Mouse (Mus musculus): ENCODE measurements around the gene Agfg2.
A peak's percentile ranks its signal among the peaks of the same experiment; 100 is the strongest.

Agfg2 gene

GRCm38 (mm10) chr5:137607860-137608653 lies 76.5 kb downstream of the Agfg2 start:
- no peak for DNase-seq

- DNase-seq, result no peak
Observed at GRCm38 (mm10) chr5:137601365-137601729, 83.2 kb downstream of the Agfg2 start.

- DNase-seq, result peak; percentile 92
Observed at GRCm38 (mm10) chr5:137600619-137601364, 83.7 kb downstream of the Agfg2 start, which contains the start of gene Mospd3. Mospd3 (minus strand) TSS chr5:137601058.

Data from right cerebral cortex, postnatal 4 days (tissue).